8 mouse cellular contexts compared by ENCODE assay signal in the genomic region with DNA sequence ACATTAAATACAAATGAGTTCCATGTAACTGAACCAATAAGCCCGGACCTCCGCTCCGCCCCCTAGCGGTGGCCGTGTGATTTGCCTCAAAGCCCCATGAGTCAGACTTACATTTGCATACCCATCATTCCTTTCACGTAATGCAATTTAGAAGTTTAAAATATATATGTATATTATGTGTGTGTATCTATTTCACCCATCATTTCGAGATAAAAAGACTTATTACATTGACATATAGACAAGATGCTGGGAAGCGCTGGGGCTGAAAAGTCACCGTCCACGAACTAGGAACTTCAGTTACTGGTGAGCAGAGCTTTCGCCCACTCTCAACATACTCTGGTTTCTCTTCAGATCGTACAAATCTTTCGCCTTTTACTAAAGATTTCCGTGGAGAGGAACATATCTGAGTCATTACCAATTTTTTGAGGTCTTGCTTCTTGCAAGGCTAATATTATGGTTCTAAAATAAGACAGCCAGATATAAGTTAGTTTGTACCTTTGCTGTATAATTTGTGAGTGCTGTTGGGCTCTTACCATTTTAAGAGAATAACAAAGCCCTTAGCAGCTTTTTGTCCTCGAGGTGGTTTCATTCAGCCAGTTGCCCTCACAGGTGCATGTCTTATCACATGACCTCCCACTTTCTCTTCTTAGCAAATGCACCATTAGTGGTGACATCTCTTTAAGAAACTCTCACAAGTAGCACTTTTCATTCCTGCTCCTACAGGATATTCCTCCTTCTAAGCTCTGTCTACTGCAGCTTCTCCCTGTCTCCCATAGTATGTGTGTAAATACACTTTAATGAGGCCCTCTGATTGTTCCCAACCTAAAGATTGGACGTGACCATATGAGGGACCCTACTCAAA. TPM values are rescaled to one million over a fixed set of nuclear protein-coding genes. Genes with fewer than 3 reads are reported as not detected.
DNase-seq lines count a peak whose midpoint lies in the region; ATAC-seq lines count a peak whose summit lies in the region.

No protein-coding gene starts in this region.

- DNase-seq in gastrocnemius, adult 18-20 months (ENCODE audit: low spot score) = peak; percentile 22
- no peak for DNase-seq in gastrocnemius, postnatal 4 days (ENCODE audit: low spot score in 2 of 2)
- DNase-seq in urinary bladder, postnatal 25 days (ENCODE audit: low spot score) = peak; percentile 58
- DNase-seq in urinary bladder, postnatal 10 days (ENCODE audit: low spot score) = no peak
- DNase-seq in embryo, embryonic 10.5 days (ENCODE audit: low spot score) = peak; percentile 78
- DNase-seq in kidney, postnatal 4 days = peak; percentile 62 to 69
- DNase-seq in thymus, postnatal 36 days = peak; percentile 73 to 76

- ATAC-seq in monocyte, adult 5-6 weeks (replicated peaks; ENCODE audit: insufficient number of reproducible peaks, low FRiP score, low TSS enrichment, poor library complexity, severe bottlenecking) = peak; percentile 46; the same call in 1 of the 2 replicates

RNA-seq across cellular contexts. Expression of a gene that starts 25.6 kb away (rescaled TPM):
- total RNA-seq in gastrocnemius, adult 18-20 months (2021) = 1 to 10 TPM; 1.2 to 1.3 TPM
- total RNA-seq in gastrocnemius, postnatal 4 days (2021) = 1 to 10 TPM; 6.2 to 8.1 TPM
- 0.85 to 3.6 TPM (median 1.7 TPM) in 3 replicates for total RNA-seq in monocyte, adult 5-6 weeks (2017)

Comparison
In these comparisons a context has a peak if more than half of its experiments do, and no peak if none do; other contexts are left out.
1. DNase-seq: peak in gastrocnemius, adult 18-20 months (single experiment), urinary bladder, postnatal 25 days (single experiment), embryo, embryonic 10.5 days (single experiment), kidney, postnatal 4 days (2 of 2) and thymus, postnatal 36 days (2 of 2); none in gastrocnemius, postnatal 4 days (0 of 2) and urinary bladder, postnatal 10 days (single experiment).